Mouse (Mus musculus): ENCODE results near the gene Agpat3.
"Not testable (repeated sequence)": the region's sequence is repeated elsewhere in the genome, so short reads cannot be mapped to it uniquely, and the experiment has no call there.

Gene Agpat3

DNA sequence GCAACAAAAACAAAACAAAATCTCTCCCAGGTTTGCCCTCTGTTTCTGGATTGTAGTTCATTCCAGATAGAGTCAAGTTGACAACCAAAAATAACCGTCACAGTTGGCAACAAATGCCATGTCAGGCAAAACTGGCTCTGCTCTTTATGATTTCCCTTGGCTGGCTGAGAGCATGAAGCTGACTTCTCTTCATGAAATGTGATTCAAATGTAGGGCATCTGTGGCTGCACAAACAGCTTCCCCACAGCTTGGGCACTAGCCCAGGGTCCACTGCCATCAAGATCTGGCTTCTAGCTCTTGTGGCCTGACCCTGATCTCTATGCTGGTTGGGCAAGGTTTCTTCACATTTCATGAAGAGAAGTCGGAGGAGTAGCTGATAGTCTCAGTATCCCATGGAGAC is 9.7 kb upstream of the Agpat3 start:
- peak; percentile 37 to 52 for DNase-seq (ENCODE audit: low spot score in 2 of 2)

DNA sequence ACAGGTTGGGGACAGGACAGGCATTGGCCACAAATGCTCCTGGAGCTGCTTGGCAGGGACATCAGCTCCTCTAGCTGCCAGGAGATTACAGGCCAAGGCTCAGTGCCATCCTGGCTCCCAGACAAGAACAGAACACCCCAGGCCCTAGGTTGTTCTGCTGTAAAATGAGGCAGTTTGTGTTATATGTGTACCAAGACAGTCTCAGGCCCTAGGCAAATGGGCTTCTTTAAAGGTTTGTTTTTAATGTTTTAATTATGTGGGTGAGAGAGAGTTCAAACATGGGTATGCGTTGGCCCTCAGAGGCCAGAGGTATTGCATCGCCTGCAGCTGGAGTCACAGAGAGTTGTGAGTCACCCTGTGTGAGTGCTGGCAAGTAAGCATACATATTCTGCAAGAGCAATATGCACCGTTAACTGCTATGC is 8.0 kb upstream of the Agpat3 start:
- DNase-seq (ENCODE audit: low spot score in 2 of 2), result peak; percentile 27 to 57

DNA sequence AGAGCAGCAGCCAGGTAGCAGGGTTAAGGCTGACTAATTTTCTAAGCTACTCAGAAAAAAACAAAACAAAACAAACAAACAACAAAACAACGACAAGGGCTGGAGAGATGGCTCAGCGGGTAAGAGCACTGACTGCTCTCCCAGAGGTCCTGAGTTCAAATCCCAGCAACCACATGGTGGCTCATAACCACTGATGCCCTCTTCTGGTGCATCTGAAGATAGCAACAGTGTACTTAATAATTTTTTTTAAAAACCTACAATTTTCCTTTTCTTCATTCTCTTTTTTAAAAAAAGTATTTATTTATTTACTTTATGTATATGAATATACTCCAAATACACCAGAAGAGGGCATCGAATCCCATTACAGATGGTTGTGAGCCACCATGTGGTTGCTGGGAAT is 6.7 kb upstream of the Agpat3 start:
- not testable (repeated sequence) for DNase-seq (ENCODE audit: low spot score in 2 of 2)

DNA sequence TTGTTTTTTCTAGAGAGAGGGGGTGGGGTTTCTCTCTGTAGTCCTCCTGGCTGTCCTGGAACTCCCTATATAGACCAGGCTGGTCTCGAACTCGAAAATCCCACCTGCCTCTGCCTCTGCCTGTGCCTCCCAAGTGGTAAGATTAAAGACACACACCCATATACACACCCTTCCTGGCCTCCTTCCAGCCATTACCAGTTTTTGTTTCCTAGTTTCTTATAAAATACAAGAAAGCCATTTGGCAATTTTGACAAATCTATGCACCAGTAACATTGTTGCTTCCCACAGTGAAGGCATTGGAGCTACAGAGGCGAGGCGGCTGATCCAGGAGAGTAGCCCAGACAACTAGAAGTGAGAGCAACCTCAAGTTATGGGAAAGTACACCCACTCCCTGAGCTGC is 6.0 kb upstream of the Agpat3 start:
- DNase-seq (ENCODE audit: low spot score in 2 of 2), result no peak

DNA sequence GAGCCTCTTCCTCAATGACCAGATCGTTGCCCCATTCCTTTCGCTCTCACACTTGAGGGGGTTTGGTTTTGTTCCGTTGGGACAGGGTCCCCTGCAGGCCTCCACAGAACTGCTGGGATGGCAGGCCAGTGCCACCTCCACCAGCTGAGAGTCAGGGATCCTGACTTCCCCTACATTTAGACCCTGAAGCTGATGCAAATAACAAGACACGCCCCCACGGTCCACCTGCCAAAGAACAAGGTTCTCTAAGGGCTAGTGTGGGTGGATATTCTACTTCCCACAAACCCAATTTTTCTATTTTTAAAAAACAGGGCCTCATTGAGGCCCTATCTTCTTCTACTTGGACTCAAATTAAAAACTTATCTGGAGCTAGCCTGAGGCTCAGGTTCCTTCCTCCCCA is 5.5 kb upstream of the Agpat3 start:
- no peak for DNase-seq (ENCODE audit: low spot score in 2 of 2)

DNA sequence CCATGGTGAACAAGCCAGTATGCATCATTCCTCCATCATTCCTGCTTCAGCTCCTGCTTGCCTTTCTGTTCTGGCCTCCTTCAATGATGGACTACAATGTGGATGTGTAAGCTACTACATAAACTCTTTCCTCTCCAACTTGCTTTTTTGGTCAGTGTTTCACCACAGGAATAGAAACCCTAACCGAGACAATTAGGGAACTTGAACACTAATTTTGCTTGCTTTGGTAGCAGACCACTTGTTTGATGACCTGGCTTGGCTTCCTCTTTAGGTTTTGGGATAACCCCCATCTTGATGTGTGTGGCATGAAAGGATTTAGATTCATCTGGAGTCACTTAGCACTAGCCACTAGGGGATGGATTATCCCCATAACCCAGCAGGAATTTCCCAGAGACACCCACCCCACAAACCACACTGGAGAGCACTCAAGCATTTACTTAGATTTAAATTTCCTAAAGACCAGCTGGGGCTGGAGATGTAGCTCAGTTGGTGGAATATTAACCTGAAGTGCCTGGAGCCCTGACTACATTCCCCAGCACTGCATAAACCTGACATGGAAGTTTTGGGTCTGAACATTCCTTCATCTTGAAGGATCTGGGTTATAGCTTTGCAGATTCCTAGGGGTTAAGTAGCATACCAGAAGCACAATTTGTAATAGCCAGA is 3.8 kb upstream of the Agpat3 start:
- no peak for DNase-seq (ENCODE audit: low spot score in 2 of 2)

DNA sequence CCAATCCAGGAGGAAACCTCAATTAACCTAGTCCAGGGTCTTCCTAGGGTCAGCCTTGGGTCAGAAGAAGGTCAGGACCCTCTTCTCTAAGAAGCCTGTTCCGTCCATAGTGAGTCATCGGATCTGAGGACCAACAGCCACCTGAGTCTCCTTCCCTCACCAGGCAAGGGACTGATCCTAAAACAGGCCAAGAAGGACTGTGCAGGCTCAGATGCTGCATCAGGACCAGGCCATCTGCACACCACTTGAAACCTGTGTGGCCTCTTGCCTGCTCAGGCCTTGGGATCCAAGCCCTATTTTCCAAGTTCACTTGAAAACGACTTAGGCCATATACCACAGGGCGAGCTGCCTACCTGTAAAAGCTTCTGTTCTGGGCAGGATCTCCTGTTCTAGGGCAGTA is 907 bp upstream of the Agpat3 start:
- DNase-seq (ENCODE audit: low spot score in 2 of 2), result no peak

DNA sequence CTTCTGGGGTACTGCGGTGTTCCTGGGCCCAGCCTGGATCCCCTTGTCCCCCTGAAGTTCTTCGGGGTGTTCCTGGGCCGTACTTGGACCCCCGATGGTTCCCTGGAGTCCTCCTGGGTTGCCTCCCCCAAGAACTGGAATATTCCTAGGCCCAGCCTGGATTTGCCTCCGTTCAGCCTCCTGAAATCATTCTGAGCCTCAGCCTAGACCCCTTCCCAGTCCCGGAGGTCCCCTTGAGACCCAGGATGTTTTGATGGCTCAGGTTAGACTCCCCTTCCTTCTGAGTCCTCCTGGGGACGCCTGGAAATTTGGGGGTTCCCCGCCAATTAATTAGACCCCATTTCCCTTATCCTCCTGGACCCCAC is 359 bp upstream of the Agpat3 start:
- DNase-seq (ENCODE audit: low spot score in 2 of 2), result no peak

DNA sequence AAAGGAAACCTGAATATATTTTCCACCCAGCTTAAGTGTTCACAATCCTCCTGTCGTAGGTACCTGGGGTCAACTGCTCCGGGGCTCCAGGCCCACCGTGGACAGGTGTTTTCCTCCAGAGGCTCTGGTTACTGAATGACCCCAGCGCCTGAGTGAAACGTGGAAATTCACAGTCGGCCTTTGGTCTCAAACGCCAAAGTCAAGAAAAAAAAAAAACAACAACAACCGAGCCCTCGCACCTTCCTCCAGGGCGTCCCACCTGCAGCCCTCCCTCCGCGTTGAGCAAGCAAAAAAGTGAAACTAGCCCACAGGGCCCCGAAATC is 764 bp downstream of the Agpat3 start:
- DNase-seq (ENCODE audit: low spot score in 2 of 2), result no peak

DNA sequence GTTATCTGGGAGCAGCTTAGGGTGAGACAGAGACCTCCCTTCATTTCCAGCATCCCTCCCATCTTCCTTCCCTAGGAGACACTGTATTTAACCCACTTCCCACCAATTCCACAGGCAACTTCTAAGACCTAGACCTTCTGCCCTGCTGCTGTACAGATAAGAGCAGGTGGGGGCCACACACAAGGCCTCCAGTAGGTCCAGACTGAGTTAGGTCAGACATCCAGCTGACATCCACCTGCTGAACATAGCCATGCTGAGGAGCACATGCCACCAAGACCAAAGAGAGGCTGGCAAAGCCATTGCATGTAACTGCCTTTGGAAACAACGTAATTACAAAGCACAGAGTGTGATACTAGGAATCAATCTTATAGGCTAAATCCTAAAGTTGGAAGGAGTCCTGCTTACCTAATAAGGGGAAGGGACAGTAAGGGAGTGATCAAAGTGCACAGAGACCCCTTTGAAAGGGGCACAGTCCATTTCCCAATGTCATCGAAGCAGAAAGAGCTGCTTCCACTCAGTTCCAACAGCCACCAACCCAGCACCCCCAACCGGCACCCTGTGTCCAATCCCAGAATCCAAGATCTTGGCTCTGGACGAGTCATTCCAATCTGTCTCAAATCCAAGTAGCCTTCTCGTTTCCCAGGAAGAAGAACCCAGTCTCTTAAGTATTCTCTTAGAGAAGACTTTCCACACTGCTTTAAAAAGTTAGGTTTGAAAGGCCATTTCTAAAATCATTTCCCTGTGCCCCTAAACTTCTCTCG is 1.3 kb downstream of the Agpat3 start:
- no peak for DNase-seq (ENCODE audit: low spot score in 2 of 2)

DNA sequence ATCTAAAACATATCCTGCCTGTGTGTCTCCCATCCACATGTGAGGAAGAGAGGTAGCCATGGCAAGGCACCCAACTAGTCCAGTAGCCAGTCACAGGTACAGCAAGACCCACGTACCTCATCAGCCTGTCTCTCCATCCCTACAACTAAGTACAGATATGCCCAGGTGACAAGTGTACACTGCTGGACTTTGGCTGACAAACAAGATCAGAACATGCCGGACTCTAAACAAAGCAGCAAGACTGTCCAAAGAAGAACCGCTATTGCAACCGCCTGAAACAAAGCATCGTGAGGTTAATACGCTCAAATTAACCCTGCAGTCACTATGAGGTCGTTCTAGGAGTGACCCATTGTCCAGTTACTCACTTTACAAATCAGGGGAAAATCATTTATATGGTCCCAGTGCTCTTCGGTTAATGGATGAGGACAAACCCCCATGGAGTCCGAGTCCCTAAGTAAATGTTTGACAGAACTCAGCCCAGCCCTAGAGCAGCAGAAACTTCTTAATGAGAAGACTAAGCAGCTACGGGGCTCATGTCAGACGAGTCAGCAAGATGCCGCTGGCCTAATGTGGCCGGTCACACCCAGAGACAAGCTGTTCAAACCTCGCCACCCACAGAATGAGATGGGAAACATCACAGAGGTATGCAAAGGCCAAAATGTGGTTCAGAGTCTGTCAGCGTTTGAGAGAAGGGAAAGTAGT is 2.7 kb downstream of the Agpat3 start:
- no peak for DNase-seq (ENCODE audit: low spot score in 2 of 2)

DNA sequence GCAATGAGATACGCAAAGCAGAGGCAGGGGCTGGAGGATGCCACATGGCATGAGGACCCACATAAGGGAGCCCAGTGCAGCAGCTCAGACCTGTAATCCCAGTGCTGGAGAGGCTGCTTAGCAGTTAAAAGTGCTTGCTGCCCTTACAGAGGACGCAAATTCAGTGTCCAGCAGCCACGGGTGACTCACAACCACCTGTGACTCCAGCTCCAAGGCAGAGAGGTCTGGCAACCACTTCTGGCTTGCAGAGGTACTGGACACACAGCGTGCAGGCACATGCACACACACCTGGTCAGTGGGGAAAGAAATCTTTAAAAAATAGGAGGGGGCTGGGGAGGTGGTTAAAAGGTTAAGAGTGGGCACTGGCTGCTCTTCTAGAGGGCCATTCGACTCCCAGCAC is 4.1 kb downstream of the Agpat3 start:
- DNase-seq (ENCODE audit: low spot score in 2 of 2), result no peak

DNA sequence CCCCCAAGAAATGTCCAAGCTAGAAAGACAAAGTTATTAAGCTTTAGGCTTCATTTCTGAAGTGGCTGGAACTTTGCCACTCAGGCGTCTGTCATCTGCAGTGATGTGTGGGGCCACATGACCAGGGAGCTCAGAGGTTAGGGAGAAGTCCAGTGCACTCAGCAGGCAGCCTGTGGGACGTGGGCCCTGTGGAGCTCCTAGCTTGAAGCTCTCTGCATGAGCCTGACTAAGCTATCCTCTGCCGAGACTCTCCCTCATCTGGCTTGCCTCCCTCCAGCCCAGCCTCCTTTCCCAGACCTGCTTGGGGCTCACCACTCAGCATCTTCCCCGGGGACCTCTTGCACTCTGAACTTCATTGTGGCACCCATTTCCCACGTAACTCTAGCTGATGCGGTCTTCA is 4.8 kb downstream of the Agpat3 start:
- no peak for DNase-seq (ENCODE audit: low spot score in 2 of 2)

DNA sequence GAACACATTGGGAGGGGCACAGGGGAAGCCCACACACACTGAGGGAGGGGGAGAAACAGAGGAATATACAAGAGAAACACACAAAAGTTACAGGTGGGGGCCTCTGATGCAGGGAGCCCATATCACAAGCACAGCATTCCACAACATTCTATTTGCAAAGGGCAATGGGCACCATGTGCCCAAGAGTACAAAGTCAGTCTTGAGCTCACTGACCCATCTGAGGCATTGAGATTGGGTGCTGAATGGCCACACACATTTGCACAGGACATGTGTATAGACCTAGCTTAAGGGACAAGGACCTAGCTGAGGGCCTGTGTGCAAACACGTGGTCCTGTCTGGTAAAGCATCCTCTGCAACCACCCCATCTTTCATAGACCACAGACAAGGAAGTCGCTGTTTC is 6.8 kb downstream of the Agpat3 start:
- no peak for DNase-seq (ENCODE audit: low spot score in 2 of 2)

DNA sequence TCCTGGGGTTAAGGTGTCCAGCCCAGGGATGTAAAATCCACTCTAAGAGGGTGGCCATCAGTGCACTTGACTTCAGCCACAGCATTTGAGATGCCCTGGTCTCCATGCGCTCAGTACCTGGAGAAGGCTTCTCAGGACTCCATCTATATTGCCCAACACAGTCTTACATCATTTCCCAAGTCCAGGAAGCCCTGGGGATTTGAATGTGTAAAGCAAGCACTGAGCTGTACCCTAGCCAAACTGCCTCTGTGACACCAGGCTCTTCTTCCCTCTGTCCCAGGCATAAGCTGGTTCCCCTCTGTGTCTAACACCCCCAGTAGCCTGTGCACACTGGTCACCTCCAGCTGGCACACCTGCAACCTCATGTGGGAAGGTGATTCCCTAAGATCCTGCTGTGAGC is 10.2 kb downstream of the Agpat3 start:
- DNase-seq (ENCODE audit: low spot score in 2 of 2), result no peak

DNA sequence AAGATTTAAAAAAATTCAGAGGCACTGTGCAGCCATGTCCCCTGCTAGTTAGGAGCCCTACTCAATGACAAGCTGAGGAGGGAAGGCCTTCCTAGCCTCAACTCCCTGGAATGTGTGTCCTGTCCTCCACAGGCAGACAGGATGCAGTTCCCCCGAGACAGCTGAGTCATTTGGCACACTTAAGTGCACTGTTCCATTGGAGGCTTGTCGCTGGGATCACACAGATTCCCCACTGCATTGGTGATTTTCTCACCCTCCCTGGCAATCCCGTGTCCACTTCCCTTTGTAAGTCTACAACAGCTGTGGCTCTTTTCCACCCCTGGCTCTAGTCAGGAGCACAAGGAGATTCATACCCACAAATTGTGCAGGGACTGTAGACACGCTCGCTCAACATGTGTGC is 14.1 kb downstream of the Agpat3 start:
- peak; percentile 80 to 82 for DNase-seq (ENCODE audit: low spot score in 2 of 2)

DNA sequence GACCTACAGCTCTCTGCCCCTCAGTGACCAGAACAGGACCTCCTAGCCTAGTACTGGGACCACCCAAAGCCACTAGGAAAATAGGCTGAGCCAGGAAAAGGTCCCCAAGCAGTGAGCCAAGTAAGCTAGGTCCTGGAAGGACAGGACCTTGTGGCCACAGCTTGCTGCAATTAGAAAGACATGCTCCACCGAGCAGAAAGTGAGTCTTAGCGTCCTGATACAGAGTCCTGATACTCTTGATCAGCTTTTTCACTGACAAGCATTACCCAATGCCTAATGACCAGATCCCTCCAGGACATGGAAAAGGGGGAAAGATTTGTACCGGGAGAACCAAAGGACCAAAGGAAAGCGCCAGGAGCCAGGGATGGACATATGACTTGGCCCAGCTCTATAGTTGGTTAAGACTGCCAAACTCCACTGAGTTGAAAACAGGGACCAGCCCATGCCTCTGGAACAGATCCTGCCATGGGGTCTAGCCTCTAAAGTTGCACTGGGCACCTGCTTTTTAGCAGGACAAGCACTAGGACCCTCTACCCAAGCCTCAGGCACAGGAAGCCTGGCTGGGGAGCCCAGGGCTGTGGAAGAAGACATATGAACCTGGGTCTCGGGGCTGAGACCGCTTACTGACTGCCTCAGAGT is 17.2 kb downstream of the Agpat3 start:
- DNase-seq (ENCODE audit: low spot score in 2 of 2), result peak in 1 of 2 experiments; percentile 27

DNA sequence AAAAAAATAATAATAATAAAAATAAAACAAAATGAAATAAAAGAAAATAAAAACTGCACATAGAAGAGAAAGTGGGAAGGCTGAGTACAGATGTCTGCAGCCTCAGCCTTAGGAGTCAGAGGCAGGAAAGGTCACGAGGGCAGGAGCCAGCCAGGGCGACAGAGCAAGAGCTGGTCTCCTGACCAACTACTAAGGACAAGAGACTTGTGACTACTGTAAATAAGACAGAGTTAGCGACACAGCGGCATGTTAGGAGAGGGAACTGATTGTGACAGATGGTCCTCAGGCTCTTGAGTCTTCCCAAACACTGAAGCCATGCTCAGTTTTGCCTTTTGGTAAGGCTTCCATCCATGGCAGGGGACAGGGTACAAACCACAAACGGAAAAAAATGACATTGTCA is 20.7 kb downstream of the Agpat3 start:
- no peak for DNase-seq (ENCODE audit: low spot score in 2 of 2)

DNA sequence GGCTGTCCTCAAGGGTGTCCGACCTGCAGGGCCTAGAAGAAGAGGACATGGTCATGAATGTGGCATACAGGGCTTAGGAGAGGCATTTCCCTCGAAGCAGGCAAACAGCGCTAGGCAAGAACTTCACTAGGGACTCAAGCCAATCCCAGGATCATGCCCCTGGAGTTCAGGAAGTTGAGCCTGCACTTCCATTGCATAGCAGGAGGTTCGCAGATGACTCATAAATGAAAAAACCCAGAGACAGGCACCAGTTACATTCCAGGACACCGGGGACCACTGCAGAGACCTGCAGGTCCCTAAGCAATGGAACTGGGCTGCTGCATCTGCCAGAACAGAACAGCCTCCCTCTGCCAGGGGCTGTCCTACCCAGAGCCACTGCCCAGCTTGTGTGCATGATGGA is 23.0 kb downstream of the Agpat3 start:
- DNase-seq (ENCODE audit: low spot score in 2 of 2), result no peak

DNA sequence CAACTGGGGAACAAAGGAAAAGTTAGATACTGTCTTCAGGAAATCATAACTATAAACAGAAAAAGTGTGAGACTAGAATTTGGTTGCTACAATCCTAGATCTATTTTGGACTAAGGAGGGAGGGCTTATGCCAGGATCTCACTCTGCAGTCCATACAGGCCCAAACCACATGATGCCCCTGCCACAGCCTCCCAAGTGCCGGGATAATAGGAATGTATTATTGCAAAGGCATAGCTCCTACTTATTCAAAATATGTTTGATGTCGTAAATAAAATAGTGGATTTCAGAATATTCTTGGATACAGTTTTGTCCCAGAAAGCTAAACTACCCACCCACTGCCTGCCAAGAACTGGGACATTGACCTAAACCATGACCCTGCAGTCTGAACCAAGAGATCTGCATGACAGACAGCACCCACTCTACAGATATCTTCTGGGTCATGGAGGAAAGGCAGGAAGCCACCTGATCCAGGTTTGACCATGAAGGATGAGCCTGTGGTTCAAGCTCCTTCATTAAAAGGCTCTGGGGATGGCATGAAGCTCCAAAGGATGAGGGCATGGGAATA is 24.2 kb downstream of the Agpat3 start:
- no peak for DNase-seq (ENCODE audit: low spot score in 2 of 2)

DNA sequence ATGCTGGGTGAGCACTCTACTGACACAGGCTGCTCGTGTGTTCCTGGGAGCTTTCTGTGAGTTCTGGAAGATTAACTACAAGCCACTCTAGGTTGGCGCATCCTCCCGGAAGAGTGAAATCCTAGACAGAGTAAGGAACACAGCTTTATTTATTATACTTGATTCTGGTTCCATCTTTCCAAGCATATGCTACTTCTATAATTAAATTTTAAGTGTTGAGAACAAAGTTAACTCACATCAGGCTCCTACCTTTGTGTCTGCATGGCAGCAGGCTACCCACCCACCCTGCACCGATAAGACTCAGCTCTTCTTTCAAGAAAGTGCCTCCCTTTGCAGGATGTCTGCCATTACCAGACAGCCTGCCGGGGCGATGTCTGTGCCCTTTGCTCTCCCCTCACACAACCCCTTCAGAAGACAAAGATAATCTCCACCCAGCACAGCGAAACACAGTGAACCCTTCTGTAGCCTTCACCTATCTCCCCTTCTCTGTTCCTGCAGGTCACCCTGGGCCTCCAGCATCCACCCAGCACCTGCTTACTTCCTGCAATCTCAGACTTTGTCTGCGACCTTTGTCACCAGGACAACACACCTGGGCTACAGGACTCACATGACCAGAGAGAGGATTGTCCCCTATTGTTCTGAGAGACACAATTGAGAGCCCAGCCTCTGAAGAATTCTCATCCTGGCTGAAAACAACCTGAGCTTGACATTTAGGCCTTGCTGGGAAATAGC is 26.2 kb downstream of the Agpat3 start:
- no peak for DNase-seq (ENCODE audit: low spot score in 2 of 2)
